In genomic region chr8:88359959-88360358, GRCm38 (mm10) we compare ENCODE assay signal across 8 mouse cellular contexts. TPM values are rescaled to one million over a fixed set of nuclear protein-coding genes. Genes with fewer than 3 reads are reported as not detected.
DNase-seq lines count a peak whose midpoint lies in the region; ATAC-seq and TF ChIP-seq lines count a peak whose summit lies in the region.

No protein-coding gene starts in this region.

- H3K27ac ChIP-seq in gastrocnemius, adult 2 months: peak overlapping the region; percentile 6; the same call in 1 of the 2 replicates
- H3K27ac ChIP-seq in lung, embryonic 16.5 days (ENCODE audit: low read length): no peak overlapping the region

- H3K9me3 ChIP-seq in lung, embryonic 16.5 days (ENCODE audit: control insufficient read depth, low read length): no peaks in the 10 kb centered on the region

- ATAC-seq in lung, embryonic 16.5 days (ENCODE audit: low read depth): no peak

- TF ChIP-seq CTCF in gastrocnemius, adult 2 months (IDR thresholded peaks at IDR 0.05): peak; percentile 45

- WGBS in lung, embryonic 16.5 days: 62% methylated on average over 2 of the region's 2 CpGs

- peak overlapping the region; percentile 90 for H3K4me2 ChIP-seq in lung, embryonic 16.5 days (ENCODE audit: low read depth, low read length)

- no peaks in the 10 kb centered on the region for H3K27me3 ChIP-seq in lung, embryonic 16.5 days (ENCODE audit: control insufficient read depth, insufficient read depth, low read depth, low read length)

- DNase-seq in gastrocnemius, adult 2 months: peak; percentile 63
- no peak for DNase-seq in gastrocnemius, postnatal 36 days
- DNase-seq in ES-CJ7 (ENCODE audit: low read depth, low spot score): peak; percentile 72
- peak; percentile 15 for DNase-seq in gastrocnemius, postnatal 10 days
- no peak for DNase-seq in layer of hippocampus, adult 8-10 months (ENCODE audit: low spot score in 2 of 2)
- no peak for DNase-seq in adrenal gland, adult (ENCODE audit: inconsistent age in 2 of 2, low spot score in 1 of 2)
- no peak for DNase-seq in urinary bladder, postnatal 10 days (ENCODE audit: low spot score)

- H3K36me3 ChIP-seq in lung, embryonic 16.5 days (ENCODE audit: control insufficient read depth, insufficient read depth, low read length): peaks cover 30% of the 10 kb centered on the region

- H3K4me3 ChIP-seq in gastrocnemius, adult 2 months: peak overlapping the region; percentile 82
- H3K4me3 ChIP-seq in lung, embryonic 16.5 days (ENCODE audit: low read length): peak overlapping the region; percentile 99

- H3K9ac ChIP-seq in lung, embryonic 16.5 days (ENCODE audit: low read length): no peak overlapping the region

- intact Hi-C loops in gastrocnemius, adult 2 months (cut with DNase I): loop anchor here (2.0 kb wide), 1 partner anchor 93 kb away; no protein-coding TSS in a partner anchor
- intact Hi-C loops in gastrocnemius, postnatal 36 days (cut with DNase I): loop anchor here (10.0 kb wide), 2 partner anchors 215 to 335 kb away; partner anchors contain the start of gene Cyld

- H3K4me1 ChIP-seq in lung, embryonic 16.5 days (replicated peaks; ENCODE audit: control insufficient read depth, insufficient read depth, low read length): peaks cover 26% of the 10 kb centered on the region

RNA-seq across cellular contexts. Expression of gene Brd7, which starts 2.0 kb away (rescaled TPM):
- 10 to 100 TPM; 74.5 to 85.4 TPM for total RNA-seq in gastrocnemius, adult 2 months (2021)
- total RNA-seq in gastrocnemius, postnatal 36 days (2021): 10 to 100 TPM; 61.0 to 65.3 TPM
- total RNA-seq in gastrocnemius, postnatal 10 days (2021): 10 to 100 TPM; 61.2 to 73.3 TPM
- 56.0 and 70.7 TPM in 2 replicates for polyA plus RNA-seq in lung, embryonic 16.5 days (2015; fragmentation: Nextera tagmentation; extraction: Ambion mirVana)
- 10 to 100 TPM; 36.2 to 51.8 (median 49.3) TPM for total RNA-seq in layer of hippocampus, adult 8-10 months (2022)

Comparison
In these comparisons a context has a peak if more than half of its experiments do, and no peak if none do; other contexts are left out.
1. DNase-seq: peak in gastrocnemius, adult 2 months (single experiment), ES-CJ7 (single experiment) and gastrocnemius, postnatal 10 days (single experiment); none in gastrocnemius, postnatal 36 days (0 of 2), layer of hippocampus, adult 8-10 months (0 of 2), adrenal gland, adult (0 of 2) and urinary bladder, postnatal 10 days (single experiment).